Mouse (Mus musculus): Measurements from ENCODE around the gene Ankrd28. TPM values are rescaled to one million over a fixed set of nuclear protein-coding genes. Genes with fewer than 3 reads are reported as not detected.

The Ankrd28 gene
- polyA plus RNA-seq, 1 experiment from 2014 or later, result 8.8 TPM

DNA sequence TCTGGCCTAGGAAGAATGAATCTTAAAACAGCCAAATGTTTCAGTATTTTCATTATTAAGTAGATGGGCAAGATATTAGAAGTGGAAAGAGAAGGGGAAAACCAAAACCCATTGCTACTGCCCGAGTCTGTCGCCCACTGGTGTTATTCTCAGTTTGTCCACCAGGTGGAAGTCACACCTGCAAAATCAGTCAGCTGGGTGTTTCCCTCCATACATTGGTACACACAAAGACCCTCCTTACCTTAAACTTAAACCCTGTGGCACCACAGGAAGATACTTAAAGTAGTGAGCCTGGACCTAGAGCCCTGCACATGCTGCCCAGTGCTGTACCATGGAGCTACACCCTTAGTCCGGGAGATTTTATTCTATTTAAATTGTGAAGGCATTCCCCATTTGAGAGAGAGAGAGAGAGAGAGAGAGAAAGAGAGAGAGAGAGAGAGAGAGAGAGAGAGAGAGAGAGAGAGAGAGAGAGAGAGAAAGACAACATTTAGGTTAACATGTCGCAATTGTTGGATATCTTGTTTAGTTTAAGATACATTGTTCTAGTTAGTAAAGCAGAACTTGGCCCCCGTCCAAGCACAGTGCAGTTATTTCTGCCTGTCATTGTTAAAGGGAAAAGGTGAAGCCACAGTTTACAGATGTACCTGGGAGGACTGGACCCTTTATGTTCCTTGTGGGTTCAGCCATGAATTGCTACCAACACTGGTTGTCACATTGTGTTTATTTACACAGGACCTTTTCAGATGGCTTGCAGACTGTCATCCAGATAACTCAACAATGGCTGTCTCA is 173.4 kb downstream of the Ankrd28 start:
- H3K27ac ChIP-seq (ENCODE audit: poor library complexity, severe bottlenecking), result peak overlapping the region; percentile 97; the same call in 1 of the 2 replicates
- no peak for ATAC-seq (ENCODE audit: insufficient number of reproducible peaks, low FRiP score)
- H3K27me3 ChIP-seq (replicated peaks), result no peaks in the 10 kb centered on the region
- no peak overlapping the region for H3K4me2 ChIP-seq
- H3K4me1 ChIP-seq (replicated peaks), result peaks cover 56% of the 10 kb centered on the region
- no peak overlapping the region for H3K4me3 ChIP-seq
- H3K36me3 ChIP-seq, result no peaks in the 10 kb centered on the region
- no peak overlapping the region for H3K9ac ChIP-seq
- 37% methylated on average over 5 of the region's 5 CpGs for WGBS
- H3K9me3 ChIP-seq (replicated peaks), result no peaks in the 10 kb centered on the region

DNA sequence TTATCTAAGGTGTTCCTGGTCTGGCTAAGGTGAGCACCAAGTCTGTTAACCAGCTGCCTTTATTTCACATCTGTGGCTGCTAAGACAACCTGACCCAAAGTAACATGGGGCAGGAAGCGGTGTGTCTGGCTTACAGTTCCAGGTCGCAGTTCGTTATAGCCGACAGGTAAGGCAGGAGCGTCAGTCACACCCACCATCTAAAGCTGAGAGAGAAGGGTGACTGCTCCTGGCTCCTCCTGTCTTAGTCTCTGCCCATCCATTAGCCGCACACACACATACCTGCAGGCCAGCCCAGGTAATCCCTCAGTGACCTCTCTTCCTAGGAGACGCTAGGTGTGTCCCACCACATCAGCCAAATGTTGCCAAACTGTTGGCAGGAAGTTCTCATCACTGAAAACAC is 174.1 kb downstream of the Ankrd28 start:
- Histone ChIP-seq H3K9me3 (replicated peaks) (no peaks in the 10 kb centered on the region), H3K9ac (no peak overlapping the region), H3K36me3 (no peaks in the 10 kb centered on the region), H3K4me2 (no peak overlapping the region), H3K4me1 (replicated peaks) (peaks cover 54% of the 10 kb centered on the region), H3K27ac (ENCODE audit: poor library complexity, severe bottlenecking) (no peak overlapping the region), H3K4me3 (no peak overlapping the region), H3K27me3 (replicated peaks) (no peaks in the 10 kb centered on the region)
- no peak for ATAC-seq (ENCODE audit: insufficient number of reproducible peaks, low FRiP score)
- 64% methylated on average over 7 of the region's 7 CpGs for WGBS

DNA sequence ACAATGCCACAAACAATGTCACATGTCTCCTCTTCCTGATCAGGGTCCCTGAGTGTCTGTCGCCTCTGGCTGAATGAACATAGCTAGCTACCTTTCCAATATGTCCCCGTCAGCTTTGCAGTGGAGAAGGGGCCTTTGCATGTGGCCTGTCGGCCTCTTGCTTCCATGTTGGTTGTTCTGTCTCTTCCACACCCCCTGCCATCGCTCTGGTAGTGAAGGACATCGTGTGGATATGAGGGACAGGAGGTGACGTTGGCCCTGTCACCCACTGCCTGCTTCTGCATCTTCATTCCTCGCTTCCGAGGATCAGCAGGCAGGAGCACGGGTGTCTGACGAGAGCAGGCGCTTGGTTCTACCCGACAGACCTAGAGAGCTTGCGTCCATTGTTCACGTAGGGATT is 175.0 kb downstream of the Ankrd28 start:
- H3K4me1 ChIP-seq (replicated peaks), result peaks cover 51% of the 10 kb centered on the region
- no peak overlapping the region for H3K4me3 ChIP-seq
- no peak overlapping the region for H3K4me2 ChIP-seq
- no peak overlapping the region for H3K27ac ChIP-seq (ENCODE audit: poor library complexity, severe bottlenecking)
- H3K9ac ChIP-seq, result no peak overlapping the region
- ATAC-seq (ENCODE audit: insufficient number of reproducible peaks, low FRiP score), result no peak
- peaks cover 1% of the 10 kb centered on the region; the same call in 1 of the 2 replicates for H3K9me3 ChIP-seq (replicated peaks)
- WGBS, result 81% methylated on average over 14 of the region's 14 CpGs
- no peaks in the 10 kb centered on the region for H3K36me3 ChIP-seq
- H3K27me3 ChIP-seq (replicated peaks), result no peaks in the 10 kb centered on the region

DNA sequence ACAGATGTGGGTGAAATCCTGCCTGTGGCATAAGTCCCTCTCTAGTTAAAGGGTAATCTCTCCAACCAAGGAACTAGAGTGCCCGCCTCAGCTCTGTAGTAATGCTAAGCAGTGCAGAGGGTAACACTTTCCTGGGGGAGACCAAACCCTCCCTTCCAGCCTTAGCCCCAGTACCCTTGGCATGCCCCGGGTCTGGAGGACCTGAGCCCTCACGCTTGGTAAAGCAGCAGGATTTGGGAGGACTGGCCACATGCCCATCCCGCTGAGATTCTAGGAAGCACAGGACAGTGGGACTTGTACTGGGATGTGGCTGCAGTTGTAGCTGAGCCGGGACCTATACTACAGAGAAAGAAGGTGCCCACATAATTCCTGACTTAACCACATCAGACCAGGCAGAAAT is 175.6 kb downstream of the Ankrd28 start:
- no peak overlapping the region for H3K9ac ChIP-seq
- no peaks in the 10 kb centered on the region for H3K36me3 ChIP-seq
- H3K27ac ChIP-seq (ENCODE audit: poor library complexity, severe bottlenecking), result no peak overlapping the region
- H3K4me3 ChIP-seq, result no peak overlapping the region
- peaks cover 2% of the 10 kb centered on the region; the same call in 1 of the 2 replicates for H3K9me3 ChIP-seq (replicated peaks)
- no peak overlapping the region for H3K4me2 ChIP-seq
- WGBS, result 88% methylated on average over 5 of the region's 5 CpGs
- H3K27me3 ChIP-seq (replicated peaks), result no peaks in the 10 kb centered on the region
- no peak for ATAC-seq (ENCODE audit: insufficient number of reproducible peaks, low FRiP score)
- H3K4me1 ChIP-seq (replicated peaks), result peaks cover 46% of the 10 kb centered on the region

DNA sequence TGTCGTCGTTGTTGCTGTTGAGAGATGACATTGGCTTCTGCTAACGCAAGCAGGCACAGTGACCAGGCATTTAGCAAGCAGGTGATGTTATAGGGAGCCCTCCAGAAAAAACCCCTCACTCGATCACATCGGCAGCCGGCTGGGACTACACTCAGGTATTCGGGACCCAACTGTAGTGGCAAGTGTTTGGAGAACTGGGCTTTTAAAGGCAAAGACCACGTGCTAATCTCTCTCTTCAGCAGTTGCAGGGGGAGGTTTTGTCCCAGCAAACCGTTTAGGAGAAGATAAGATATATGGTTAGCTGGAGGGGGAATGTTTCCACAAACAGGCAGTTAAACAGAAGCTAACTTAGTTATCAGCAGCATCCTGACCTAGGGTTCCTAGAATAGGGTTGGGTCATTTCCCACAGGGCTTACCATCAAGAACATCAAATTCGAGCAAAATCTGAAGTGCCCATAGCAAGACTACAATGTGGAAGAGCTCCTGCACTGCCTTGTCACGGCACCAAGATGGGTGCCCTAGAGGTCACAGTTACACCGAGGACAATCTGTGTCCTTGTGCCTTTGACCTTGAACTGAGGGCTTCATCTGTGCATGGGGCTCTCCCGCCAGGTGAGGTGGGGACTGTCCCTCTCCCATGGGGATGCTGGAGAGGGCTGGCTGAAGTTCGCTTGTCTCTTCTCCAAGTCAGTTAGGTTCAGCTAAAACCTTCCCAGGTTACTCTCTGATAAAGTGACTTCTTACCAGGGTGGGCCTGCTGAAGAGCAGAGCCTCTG is 177.2 kb downstream of the Ankrd28 start:
- Histone ChIP-seq H3K4me3 (no peak overlapping the region), H3K9ac (no peak overlapping the region), H3K4me2 (no peak overlapping the region), H3K27ac (ENCODE audit: poor library complexity, severe bottlenecking) (no peak overlapping the region), H3K4me1 (replicated peaks) (peaks cover 34% of the 10 kb centered on the region), H3K27me3 (replicated peaks) (no peaks in the 10 kb centered on the region), H3K36me3 (no peaks in the 10 kb centered on the region), H3K9me3 (replicated peaks) (peaks cover 2% of the 10 kb centered on the region; the same call in 1 of the 2 replicates)
- WGBS, result 51% methylated on average over 14 of the region's 14 CpGs
- ATAC-seq (ENCODE audit: insufficient number of reproducible peaks, low FRiP score), result no peak

DNA sequence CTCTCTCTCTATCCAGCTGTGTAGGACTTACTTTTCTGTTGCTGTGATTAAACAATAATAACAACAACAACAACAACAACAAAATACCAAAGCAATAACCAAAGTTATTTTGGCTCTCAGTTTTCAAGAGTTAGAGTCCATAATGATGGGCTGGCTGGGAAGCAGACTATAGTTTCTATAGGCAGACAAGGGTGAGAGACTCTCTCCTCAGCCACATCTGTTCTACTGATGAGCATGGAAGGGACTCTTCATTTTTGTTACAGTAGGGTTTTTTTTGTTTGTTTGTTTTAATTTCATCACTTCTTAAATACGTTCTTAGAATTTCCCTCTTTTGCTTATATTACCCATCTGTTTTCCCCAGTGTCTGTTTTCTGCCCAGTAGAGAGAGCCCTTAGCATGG is 177.8 kb downstream of the Ankrd28 start:
- H3K4me1 ChIP-seq (replicated peaks), result peaks cover 29% of the 10 kb centered on the region
- H3K9ac ChIP-seq, result no peak overlapping the region
- H3K9me3 ChIP-seq (replicated peaks), result peaks cover 2% of the 10 kb centered on the region; the same call in 1 of the 2 replicates
- H3K4me3 ChIP-seq, result no peak overlapping the region
- H3K27me3 ChIP-seq (replicated peaks), result no peaks in the 10 kb centered on the region
- no peak for ATAC-seq (ENCODE audit: insufficient number of reproducible peaks, low FRiP score)
- H3K27ac ChIP-seq (ENCODE audit: poor library complexity, severe bottlenecking), result no peak overlapping the region
- no peak overlapping the region for H3K4me2 ChIP-seq
- no peaks in the 10 kb centered on the region for H3K36me3 ChIP-seq
- WGBS, result 86% methylated on average over 1 of the region's 1 CpGs

DNA sequence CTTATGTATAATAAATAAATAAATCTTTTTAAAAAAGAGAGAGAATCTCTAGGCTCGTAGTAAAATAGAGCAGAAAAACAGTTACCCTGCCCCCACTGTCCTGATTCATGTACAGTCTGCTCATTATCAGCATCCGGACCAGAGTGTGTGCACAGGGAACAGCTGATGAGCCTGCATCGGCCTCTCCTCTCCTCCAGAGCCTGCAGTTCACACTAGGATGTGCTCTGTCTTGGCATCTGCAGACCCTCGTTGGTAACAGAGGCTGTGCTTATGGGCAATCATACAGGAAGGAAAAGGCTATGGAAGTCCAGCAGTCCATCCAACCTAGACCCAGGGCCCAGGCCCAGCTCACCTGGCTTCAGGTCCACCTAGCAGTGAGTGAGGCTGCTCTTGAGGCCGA is 178.3 kb downstream of the Ankrd28 start:
- no peak overlapping the region; the same call in 1 of the 2 replicates for H3K9ac ChIP-seq
- peaks cover 2% of the 10 kb centered on the region; the same call in 1 of the 2 replicates for H3K9me3 ChIP-seq (replicated peaks)
- no peaks in the 10 kb centered on the region for H3K36me3 ChIP-seq
- no peak overlapping the region for H3K27ac ChIP-seq (ENCODE audit: poor library complexity, severe bottlenecking)
- ATAC-seq (ENCODE audit: insufficient number of reproducible peaks, low FRiP score), result no peak
- no peak overlapping the region for H3K4me3 ChIP-seq
- H3K4me1 ChIP-seq (replicated peaks), result peaks cover 24% of the 10 kb centered on the region
- H3K4me2 ChIP-seq, result no peak overlapping the region
- 38% methylated on average over 5 of the region's 5 CpGs for WGBS
- H3K27me3 ChIP-seq (replicated peaks), result no peaks in the 10 kb centered on the region

DNA sequence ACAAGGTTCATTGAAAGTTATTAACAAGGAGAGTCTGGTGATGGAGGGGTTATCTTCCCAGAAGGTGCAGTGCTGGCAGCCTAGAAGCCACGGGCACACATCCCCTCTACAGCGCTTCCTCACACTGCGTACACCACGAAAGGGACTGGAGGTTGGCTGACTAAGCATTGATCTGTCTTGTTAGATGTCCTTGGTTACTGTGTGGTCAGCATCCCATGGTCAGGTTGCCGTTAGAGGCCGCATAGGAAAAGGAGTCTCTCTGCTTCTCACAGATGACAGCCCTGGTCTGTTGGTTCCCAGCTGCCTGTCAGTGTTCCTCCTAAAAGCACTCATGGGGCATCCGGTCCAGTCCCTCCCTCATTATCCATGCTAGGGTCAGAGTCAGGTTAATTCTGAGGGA is 179.2 kb downstream of the Ankrd28 start:
- no peaks in the 10 kb centered on the region for H3K36me3 ChIP-seq
- no peak overlapping the region for H3K9ac ChIP-seq
- H3K4me1 ChIP-seq (replicated peaks), result peaks cover 24% of the 10 kb centered on the region
- no peak for ATAC-seq (ENCODE audit: insufficient number of reproducible peaks, low FRiP score)
- peaks cover 2% of the 10 kb centered on the region; the same call in 1 of the 2 replicates for H3K9me3 ChIP-seq (replicated peaks)
- WGBS, result 58% methylated on average over 7 of the region's 7 CpGs
- no peaks in the 10 kb centered on the region for H3K27me3 ChIP-seq (replicated peaks)
- no peak overlapping the region for H3K27ac ChIP-seq (ENCODE audit: poor library complexity, severe bottlenecking)
- no peak overlapping the region for H3K4me2 ChIP-seq
- no peak overlapping the region for H3K4me3 ChIP-seq

DNA sequence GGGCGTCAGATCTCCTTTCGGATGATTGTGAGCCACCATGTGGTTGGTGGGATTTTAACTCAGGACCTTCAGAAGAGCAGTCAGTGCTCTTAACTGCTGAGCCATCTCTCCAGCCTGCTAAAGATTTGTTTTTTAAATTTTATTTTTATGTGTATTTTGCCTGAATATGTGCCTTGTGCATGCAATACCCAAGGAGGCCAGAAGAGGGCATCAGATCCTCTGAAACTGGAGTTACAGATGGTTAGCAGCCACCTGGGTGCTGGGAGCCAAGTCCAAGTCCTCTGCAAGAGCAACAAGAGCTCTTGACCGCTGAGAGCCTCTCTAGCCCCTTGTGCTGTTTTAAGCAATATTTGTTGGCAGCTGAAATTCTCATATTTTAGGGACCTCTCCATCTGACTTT is 180.1 kb downstream of the Ankrd28 start:
- Histone ChIP-seq H3K9me3 (replicated peaks) (peaks cover 2% of the 10 kb centered on the region; the same call in 1 of the 2 replicates), H3K4me1 (replicated peaks) (peaks cover 24% of the 10 kb centered on the region), H3K9ac (no peak overlapping the region), H3K4me3 (no peak overlapping the region), H3K36me3 (no peaks in the 10 kb centered on the region), H3K4me2 (no peak overlapping the region), H3K27ac (ENCODE audit: poor library complexity, severe bottlenecking) (no peak overlapping the region), H3K27me3 (replicated peaks) (no peaks in the 10 kb centered on the region)
- no peak for ATAC-seq (ENCODE audit: insufficient number of reproducible peaks, low FRiP score)
- over 99% methylated on average over 3 of the region's 3 CpGs for WGBS

All from heart, embryonic 12.5 days (tissue).